Mouse (Mus musculus) lung, adult 2 months (tissue): Measurements from ENCODE around the gene Prom1. TPM values are rescaled to one million over a fixed set of nuclear protein-coding genes. Genes with fewer than 3 reads are reported as not detected.
A peak's percentile ranks its signal among the peaks of the same experiment; 100 is the strongest.

ENCODE experiments used
- DNase-seq: peaks from one replicate; pipeline ENCODE4 v3.0.0; 2022
- H3K4me1 ChIP-seq: fragments of 200-500 bp; 2 replicates; pipeline ENCODE4 v1.6.1; 2011; ENCODE audit warnings: low read length; ENCODE audit not compliant: control insufficient read depth, insufficient read depth
- H3K4me3 ChIP-seq: fragments of 200-500 bp; replicated peaks from 2 replicates; pipeline ENCODE3; 2011; ENCODE audit warnings: low read depth, mild to moderate bottlenecking, control low read depth, low read length; ENCODE audit errors: extremely low read depth
- CTCF ChIP-seq: fragments of 200-500 bp; IDR thresholded peaks from 2 replicates; pipeline ENCODE4 v1.5.1; 2011; ENCODE audit warnings: mild to moderate bottlenecking, low read length, control low read depth; ENCODE audit not compliant: insufficient read depth
- POLR2A ChIP-seq: fragments of 200-500 bp; IDR thresholded peaks from 2 replicates; pipeline ENCODE4 v1.6.1; 2011; ENCODE audit warnings: low read depth, mild to moderate bottlenecking, control low read depth, low read length, borderline replicate concordance; ENCODE audit errors: extremely low read depth
- WGBS: fragments of 180-500 bp; shearing (Covaris S2); methylation state at CpG from one replicate; pipeline ENCODE4 v1.1.7; 2018; 5-methylcytosine and 5-hydroxymethylcytosine counted together
- polyA plus RNA-seq: library from polyadenylated mRNA; depleted of rRNA; stranded (reverse); fragments of >200 nt; gene quantifications from 2 replicates; pipeline ENCODE4 v1.2.3, GENCODE M21; 2012

Gene Prom1
- polyA plus RNA-seq, 1 experiment: 7.4 TPM

DNA sequence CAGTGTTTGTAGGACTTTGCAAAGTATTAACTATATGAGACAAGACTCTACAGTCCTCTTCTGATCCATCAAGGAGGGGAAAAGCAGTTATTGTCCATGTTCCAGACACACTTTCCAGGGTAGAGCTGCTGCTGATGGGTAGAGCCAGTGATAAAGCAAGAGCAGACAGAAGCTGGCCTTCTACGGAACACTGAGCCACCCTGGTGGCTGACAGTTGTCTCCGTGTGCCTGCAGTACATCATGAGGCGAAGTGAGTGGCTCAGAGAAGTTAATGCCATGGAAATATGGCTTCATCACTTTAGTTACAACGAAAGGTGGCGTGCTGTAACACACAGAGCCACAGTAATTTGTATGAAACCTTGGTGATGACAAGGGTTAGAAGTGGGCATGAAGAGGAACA, 112.8 kb downstream of the Prom1 start:
- DNase-seq: no peak
- Histone ChIP-seq H3K4me3 (no peak overlapping the region), H3K4me1 (no peaks in the 10 kb centered on the region; the same call in 1 of the 2 replicates)
- WGBS: 77% methylated on average over 5 of the region's 5 CpGs
- TF ChIP-seq CTCF (peak; percentile 56), POLR2A (no peak)

DNA sequence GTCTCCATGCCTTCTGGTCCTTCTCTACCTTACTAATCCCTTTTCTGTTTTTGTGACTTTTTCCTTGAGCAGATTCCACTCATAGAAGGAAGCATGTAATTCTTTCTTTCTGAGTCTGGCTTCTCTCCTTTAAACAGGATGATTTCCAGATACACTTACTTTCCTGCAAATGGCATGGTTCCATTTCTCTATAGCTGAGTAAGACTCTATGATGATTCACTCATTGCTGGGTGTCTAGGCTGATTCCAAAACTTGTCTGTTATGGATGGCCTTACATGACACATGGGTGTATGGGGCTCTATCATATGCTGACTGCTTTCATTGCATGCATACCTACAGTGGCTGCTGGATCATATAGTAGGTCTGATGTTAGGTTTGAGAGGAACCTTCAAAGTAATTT, 115.6 kb downstream of the Prom1 start:
- no peaks in the 10 kb centered on the region; the same call in 1 of the 2 replicates for H3K4me1 ChIP-seq
- DNase-seq: no peak
- H3K4me3 ChIP-seq: no peak overlapping the region
- TF ChIP-seq CTCF: no peak

DNA sequence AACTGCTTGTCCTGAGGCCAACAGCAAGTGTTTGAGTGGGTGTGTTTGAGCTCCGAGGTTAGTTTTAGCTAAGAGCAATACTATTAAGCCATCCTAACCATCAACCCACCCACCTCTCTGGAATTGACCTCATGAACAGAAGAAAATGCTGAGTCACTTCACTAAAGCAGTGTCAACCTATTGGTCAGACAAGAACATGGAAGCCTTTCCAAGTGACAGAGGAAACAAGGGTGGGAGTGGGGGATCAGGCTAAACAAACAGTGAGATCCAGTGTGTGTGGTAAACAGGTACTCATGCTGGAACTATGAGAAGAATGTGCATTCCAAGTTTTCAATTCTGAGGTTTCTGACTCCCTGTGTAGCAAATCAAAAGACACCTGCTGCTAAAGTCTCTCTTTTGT, 118.9 kb downstream of the Prom1 start:
- TF ChIP-seq POLR2A: no peak
- no peak for TF ChIP-seq CTCF
- 63% methylated on average over 1 of the region's 1 CpGs for WGBS
- Histone ChIP-seq H3K4me1 (no peaks in the 10 kb centered on the region; the same call in 1 of the 2 replicates), H3K4me3 (no peak overlapping the region)
- DNase-seq: no peak

DNA sequence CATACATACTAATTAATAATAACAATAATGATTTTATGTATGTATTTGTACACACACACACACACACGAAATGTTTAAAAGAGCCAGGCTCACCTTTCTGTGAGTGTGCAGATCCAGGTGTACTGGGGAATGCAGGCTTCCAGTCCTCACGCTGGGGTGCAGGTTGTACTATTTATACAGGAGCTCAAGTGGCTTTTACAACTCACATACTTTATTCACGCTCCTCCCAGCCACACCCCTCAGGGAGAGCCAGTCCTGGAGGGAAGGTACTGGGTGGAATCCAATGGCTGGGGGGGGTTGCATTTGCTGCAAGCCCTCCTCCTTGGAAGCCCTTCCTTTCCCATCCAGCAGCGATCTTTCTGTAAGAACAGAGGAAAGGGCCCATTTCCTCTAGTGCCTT, 120.2 kb downstream of the Prom1 start, which contains the start of gene Fgfbp1:
Fgfbp1 (minus strand) TSS at position 160 of the 400 bp plus-strand sequence.
- H3K4me3 ChIP-seq: peak within 1 kb of the TSS; percentile 13

DNA sequence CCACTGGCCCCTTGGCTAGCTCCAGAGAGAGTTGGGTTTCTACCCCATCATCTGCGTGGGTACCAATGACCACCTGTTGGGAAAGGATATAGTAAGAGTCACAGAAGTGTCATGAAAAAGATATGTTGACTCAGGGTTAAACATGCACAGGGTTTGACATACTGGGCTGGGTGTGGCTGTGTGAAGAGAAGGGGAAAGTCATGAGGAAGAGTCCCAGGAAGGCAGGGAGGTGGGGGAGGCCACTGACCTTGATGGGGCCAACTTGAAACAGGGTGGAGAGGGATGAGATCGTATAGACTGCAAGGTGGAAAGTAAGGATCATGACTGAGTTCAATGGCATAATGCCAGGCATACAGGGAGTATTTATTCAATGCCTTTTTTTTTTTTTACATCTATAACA, 121.4 kb downstream of the Prom1 start:
- H3K4me3 ChIP-seq: no peak overlapping the region
- H3K4me1 ChIP-seq: no peaks in the 10 kb centered on the region; the same call in 1 of the 2 replicates
- WGBS: 67% methylated on average over 2 of the region's 2 CpGs
- TF ChIP-seq POLR2A (no peak), CTCF (no peak)
- no peak for DNase-seq

More for the DNA sequence above, 120.2 kb downstream of the Prom1 start, which contains the start of gene Fgfbp1:
- DNase-seq: peak; percentile 49
- 38% methylated on average over 4 of the region's 4 CpGs for WGBS
- no peaks in the 10 kb centered on the region; the same call in 1 of the 2 replicates for H3K4me1 ChIP-seq
- TF ChIP-seq POLR2A (peak; percentile 72; the same call in 1 of the 2 replicates), CTCF (no peak)

DNA sequence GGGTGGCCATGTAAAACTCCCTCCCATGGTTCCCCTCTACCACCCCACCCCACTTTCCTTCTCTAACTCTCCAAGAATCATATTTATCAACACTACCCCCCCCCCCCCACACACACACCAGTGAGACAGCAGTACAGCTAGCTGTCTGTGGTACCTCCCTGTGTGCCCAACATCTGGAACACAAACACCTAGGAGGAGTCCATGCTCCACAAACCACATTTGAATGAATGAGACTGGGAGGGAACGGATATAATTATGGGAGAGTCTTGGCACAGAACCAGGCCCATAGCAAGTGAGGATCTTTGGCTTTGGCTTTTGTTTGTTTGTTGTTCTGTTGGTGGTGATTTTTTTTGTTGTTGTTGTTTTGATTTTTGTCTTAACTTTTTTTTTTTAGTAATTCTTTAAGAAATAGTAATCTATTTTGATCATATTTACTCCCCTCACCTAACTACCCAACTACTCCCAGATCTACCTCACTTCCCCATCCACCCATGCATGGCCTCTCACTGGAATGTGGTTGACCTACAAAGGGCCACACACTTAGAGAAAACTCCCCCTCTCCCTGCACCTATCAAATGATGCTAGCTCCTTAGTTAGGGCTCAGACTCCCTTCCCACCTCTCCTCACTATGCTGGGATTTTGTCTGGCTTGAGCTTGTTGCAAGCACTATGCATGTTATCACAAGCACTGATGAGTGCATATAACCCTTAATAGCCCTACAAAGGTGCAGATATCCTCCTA, 124.8 kb downstream of the Prom1 start:
- TF ChIP-seq POLR2A (no peak), CTCF (no peak)
- WGBS: 71% methylated on average over 1 of the region's 1 CpGs
- Histone ChIP-seq H3K4me3 (no peak overlapping the region), H3K4me1 (no peaks in the 10 kb centered on the region; the same call in 1 of the 2 replicates)
- no peak for DNase-seq

DNA sequence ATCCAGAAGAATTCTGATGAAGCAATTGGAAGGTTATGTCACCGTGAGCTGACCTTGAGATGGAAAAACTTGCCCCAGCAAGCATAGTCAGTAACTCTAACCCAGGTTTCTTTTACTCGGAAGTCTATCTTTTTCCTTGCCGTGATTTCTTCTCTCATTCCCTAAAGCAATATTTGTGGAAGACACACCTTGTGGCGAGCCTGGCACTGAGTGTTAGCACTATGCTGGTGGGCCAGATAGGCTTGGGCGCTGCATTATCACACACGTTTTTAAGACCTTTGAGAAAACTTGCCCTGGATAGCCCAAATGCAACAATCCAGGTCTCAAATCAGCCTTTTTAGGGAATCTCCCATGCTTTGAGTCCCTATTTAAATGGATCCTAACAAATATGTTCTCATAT, 127.7 kb downstream of the Prom1 start:
- Histone ChIP-seq H3K4me1 (no peaks in the 10 kb centered on the region), H3K4me3 (no peak overlapping the region)
- TF ChIP-seq POLR2A (no peak), CTCF (no peak)
- 78% methylated on average over 6 of the region's 6 CpGs for WGBS
- no peak for DNase-seq

DNA sequence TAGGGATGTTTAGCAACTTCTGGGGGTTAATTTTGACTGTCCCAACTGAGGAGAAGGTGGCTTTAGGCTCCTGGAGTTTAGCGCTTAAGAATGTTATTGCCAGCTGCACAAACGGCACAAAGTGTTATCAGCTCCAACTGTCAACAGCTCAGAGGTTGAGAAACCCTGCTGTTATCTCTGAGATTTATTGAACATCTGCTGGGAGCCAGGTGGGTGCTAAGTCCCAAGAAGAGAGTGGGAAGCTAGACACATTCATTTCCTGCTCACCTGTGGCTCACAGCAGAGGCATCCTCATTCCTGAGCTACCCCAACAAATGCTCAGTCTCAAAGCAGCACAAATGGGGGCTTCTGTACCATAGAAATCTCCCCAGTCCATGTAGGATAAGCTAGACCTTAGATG, 130.7 kb downstream of the Prom1 start:
- 37% methylated on average over 2 of the region's 2 CpGs for WGBS
- TF ChIP-seq POLR2A: no peak
- TF ChIP-seq CTCF: no peak
- Histone ChIP-seq H3K4me3 (no peak overlapping the region), H3K4me1 (no peaks in the 10 kb centered on the region)
- no peak for DNase-seq

DNA sequence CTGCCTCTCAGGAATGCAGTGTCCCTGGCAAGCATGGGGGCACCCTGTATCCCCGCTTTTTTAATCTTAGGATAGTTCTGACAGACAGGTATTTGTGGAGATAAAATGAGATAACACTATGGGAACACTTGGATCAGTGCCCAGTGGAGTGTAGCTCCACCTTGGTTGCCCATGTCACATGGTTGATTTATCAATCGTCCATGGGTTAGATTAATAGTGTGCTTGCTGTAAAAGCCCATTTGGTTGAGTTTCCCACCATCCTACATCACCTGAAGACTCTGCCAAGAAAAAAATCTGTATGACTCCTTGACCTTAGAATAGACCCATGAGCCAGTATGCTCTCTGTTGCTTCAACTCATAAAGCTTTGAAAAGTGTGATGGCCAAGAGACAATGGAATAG, 131.3 kb downstream of the Prom1 start:
- no peaks in the 10 kb centered on the region for H3K4me1 ChIP-seq
- H3K4me3 ChIP-seq: no peak overlapping the region
- DNase-seq: no peak
- TF ChIP-seq CTCF: no peak
- TF ChIP-seq POLR2A: no peak
- WGBS: 79% methylated on average over 2 of the region's 2 CpGs

DNA sequence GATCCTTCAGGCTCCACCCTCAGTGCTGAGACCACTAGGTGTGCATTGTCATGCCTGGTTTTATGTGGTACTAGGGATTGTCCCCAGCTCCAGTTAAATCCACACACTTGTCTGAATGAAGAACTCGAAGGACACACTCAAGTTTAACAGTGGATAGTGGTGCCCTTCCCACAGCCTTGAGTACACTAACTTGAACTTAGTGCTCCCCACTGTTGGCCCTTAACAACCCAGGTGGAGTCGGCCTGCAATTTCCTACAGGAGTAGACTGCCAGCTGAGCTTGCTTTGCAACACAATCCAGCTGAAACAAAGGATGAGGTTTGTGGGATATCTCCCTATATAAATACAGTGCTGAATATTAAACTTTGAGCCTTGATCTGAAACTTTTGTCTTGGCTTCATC, 133.2 kb downstream of the Prom1 start:
- WGBS: 55% methylated on average over 2 of the region's 2 CpGs
- H3K4me1 ChIP-seq: no peaks in the 10 kb centered on the region
- no peak for DNase-seq
- H3K4me3 ChIP-seq: no peak overlapping the region
- no peak for TF ChIP-seq POLR2A
- no peak for TF ChIP-seq CTCF
